Mouse (Mus musculus) embryonic facial prominence, embryonic 12.5 days (tissue): ENCODE data around the gene Cnp. TPM values are rescaled to one million over a fixed set of nuclear protein-coding genes. Genes with fewer than 3 reads are reported as not detected.

Experiments used
- ATAC-seq: fragments of 200-750 bp; cut with Nextera tagmentation; 2 replicates; pipeline ENCODE4 v1.8.0; 2017; ENCODE audit not compliant: insufficient number of reproducible peaks, insufficient read depth, low FRiP score, low TSS enrichment
- H3K27ac ChIP-seq: fragments of 300-500 bp; sonication (generic); 2 replicates; pipeline ENCODE4 v1.5.1; 2016; ENCODE audit warnings: mild to moderate bottlenecking
- H3K27me3 ChIP-seq: fragments of 300-500 bp; sonication (generic); 2 replicates; pipeline ENCODE4 v1.6.1; 2016; ENCODE audit warnings: mild to moderate bottlenecking, moderate library complexity
- H3K36me3 ChIP-seq: fragments of 300-500 bp; sonication (generic); 2 replicates; pipeline ENCODE4 v1.6.1; 2016; ENCODE audit warnings: mild to moderate bottlenecking
- H3K4me1 ChIP-seq: fragments of 300-500 bp; sonication (generic); 2 replicates; pipeline ENCODE4 v1.6.1; 2016
- H3K4me2 ChIP-seq: fragments of 300-500 bp; sonication (generic); replicated peaks from 2 replicates; pipeline ENCODE4 v1.6.1; 2016; ENCODE audit warnings: mild to moderate bottlenecking, moderate library complexity
- H3K4me3 ChIP-seq: fragments of 300-500 bp; sonication (generic); 2 replicates; pipeline ENCODE4 v1.5.1; 2016; ENCODE audit warnings: mild to moderate bottlenecking
- H3K9ac ChIP-seq: fragments of 300-500 bp; sonication (generic); 2 replicates; pipeline ENCODE4 v1.6.1; 2016; ENCODE audit warnings: mild to moderate bottlenecking, moderate library complexity
- H3K9me3 ChIP-seq: fragments of 300-500 bp; sonication (generic); 2 replicates; pipeline ENCODE4 v1.6.1; 2016; ENCODE audit warnings: mild to moderate bottlenecking, moderate library complexity
- WGBS: fragments of 180-500 bp; shearing (Covaris S2); methylation state at CpG from one replicate; pipeline ENCODE4 v1.1.7; 2016; 5-methylcytosine and 5-hydroxymethylcytosine counted together
- polyA plus RNA-seq: library from polyadenylated mRNA; unstranded; fragments of >200 nt; fragmentation: Nextera tagmentation; extraction: Ambion mirVana; gene quantifications from 2 replicates; pipeline ENCODE4 v1.2.1, GENCODE M21; 2016

Gene Cnp
- polyA plus RNA-seq, 1 experiment from 2014 or later, result 37.2 TPM

DNA sequence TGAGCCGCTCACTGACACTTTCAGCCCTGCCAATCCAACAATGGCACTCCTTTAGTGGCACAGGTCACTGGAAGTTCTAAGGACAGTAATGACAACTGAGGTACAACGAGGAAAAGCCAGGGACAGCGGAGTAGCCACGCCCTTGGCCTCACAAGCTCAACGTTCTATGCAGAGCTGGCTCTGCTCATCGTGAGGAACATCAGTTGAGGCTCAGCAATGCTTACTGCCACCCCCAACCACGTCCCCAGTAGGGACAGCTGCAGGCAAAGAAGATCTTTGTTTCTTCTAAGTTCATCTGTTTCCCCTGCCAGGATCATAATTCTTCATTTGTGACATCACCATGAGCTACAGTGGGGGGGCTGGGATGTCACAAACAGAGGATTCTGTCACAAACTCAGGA lies 19.9 kb downstream of the Cnp start:
- 89% methylated on average over 7 of the region's 7 CpGs for WGBS
- ATAC-seq, result no peak
- Histone ChIP-seq H3K9me3 (no peaks in the 10 kb centered on the region), H3K4me3 (no peak overlapping the region), H3K36me3 (peaks cover 98% of the 10 kb centered on the region), H3K4me2 (no peak overlapping the region), H3K4me1 (no peaks in the 10 kb centered on the region), H3K9ac (no peak overlapping the region), H3K27ac (no peak overlapping the region), H3K27me3 (no peaks in the 10 kb centered on the region)

DNA sequence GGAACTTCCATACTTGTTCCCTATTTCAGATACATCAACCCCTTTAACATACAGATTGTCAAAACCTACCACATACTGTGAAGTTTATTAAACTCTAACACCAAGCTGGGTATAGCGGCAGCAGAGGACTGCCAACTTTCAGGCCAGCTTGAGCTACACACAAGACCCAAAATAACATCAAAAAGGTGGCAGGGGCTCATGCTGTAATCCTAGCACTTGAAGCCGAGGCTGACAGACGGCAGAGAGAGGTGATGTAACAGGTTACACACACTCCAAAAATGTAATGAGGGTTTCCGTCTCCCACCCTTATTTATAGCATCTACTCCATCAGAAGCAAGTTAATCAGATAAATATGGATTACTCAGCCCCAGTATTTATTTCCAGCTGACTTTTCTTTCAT lies 20.8 kb downstream of the Cnp start:
- ATAC-seq, result no peak
- Histone ChIP-seq H3K4me1 (no peaks in the 10 kb centered on the region), H3K9ac (no peak overlapping the region), H3K27me3 (no peaks in the 10 kb centered on the region), H3K9me3 (no peaks in the 10 kb centered on the region), H3K36me3 (peaks cover 100% of the 10 kb centered on the region), H3K4me3 (no peak overlapping the region), H3K4me2 (no peak overlapping the region), H3K27ac (no peak overlapping the region)
- 83% methylated on average over 4 of the region's 4 CpGs for WGBS

DNA sequence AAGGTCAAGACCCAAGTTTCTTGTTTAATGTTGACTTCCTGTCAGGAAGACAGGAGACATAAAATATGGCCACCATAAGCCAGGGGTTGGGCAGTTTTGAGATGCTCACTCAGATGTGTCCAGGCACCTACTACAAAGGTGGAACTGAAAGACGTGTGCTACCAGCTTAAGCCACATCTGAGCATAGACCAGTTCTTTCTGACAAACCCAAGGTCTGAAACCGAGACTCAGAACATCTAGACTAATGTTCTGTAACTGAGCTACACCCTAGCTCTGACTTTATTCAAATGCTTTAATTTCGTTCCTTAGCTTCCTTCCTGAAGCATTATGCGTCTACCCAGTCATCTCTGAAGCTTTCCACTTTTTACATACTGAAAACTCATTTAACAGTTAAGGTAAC lies 23.4 kb downstream of the Cnp start:
- 85% methylated on average over 4 of the region's 4 CpGs for WGBS
- Histone ChIP-seq H3K9me3 (no peaks in the 10 kb centered on the region), H3K9ac (no peak overlapping the region), H3K36me3 (peaks cover 87% of the 10 kb centered on the region), H3K4me1 (no peaks in the 10 kb centered on the region), H3K4me2 (no peak overlapping the region), H3K27ac (no peak overlapping the region), H3K27me3 (no peaks in the 10 kb centered on the region), H3K4me3 (no peak overlapping the region)
- no peak for ATAC-seq

DNA sequence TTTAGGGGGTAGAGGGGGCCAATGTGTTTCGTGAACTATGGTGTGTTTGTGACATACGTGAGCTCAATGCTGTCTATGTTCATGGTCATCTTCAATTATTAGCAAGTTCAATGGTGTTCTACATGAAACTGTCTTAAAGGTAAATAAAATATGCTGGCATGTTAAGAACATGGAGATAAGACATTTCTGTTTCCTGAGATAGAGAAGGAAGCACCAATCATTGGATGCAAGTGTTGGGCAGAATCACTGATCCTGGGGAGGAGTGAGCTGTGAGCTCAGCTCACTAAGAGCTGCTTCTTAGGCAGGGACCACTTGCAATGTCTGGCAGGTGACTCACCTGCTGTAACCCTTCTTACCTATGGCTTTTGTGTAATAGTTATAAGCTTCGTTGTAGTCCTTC lies 26.7 kb downstream of the Cnp start:
- peaks cover 64% of the 10 kb centered on the region for H3K36me3 ChIP-seq
- H3K27ac ChIP-seq, result no peak overlapping the region
- H3K9me3 ChIP-seq, result no peaks in the 10 kb centered on the region
- WGBS, result 95% methylated on average over 3 of the region's 3 CpGs
- no peak for ATAC-seq
- no peak overlapping the region for H3K4me2 ChIP-seq
- H3K27me3 ChIP-seq, result no peaks in the 10 kb centered on the region
- no peaks in the 10 kb centered on the region for H3K4me1 ChIP-seq
- H3K4me3 ChIP-seq, result no peak overlapping the region
- H3K9ac ChIP-seq, result no peak overlapping the region

DNA sequence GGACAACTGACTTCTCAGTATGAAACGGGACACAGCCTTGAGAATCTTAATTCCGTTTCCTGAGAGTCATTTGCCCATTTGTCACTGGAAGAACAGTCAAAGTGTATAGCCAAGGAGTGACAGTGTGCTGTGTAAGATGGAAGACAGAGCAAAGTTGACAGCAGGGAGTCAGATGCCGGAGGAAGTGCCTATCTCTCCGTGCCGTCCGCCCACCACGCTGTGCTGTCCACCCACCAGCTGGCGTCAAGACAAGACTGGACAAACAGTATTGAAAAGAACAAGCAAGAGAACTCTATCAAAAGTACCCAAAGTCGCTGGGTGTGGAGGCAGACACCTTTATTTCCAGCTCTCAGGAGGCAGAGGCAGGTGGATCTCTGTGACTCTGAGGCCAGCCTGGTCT lies 28.5 kb downstream of the Cnp start:
- no peak overlapping the region for H3K9ac ChIP-seq
- no peak overlapping the region for H3K27ac ChIP-seq
- no peak overlapping the region for H3K4me3 ChIP-seq
- H3K9me3 ChIP-seq, result no peaks in the 10 kb centered on the region
- no peak overlapping the region for H3K4me2 ChIP-seq
- no peak for ATAC-seq
- 89% methylated on average over 9 of the region's 9 CpGs for WGBS
- no peaks in the 10 kb centered on the region for H3K27me3 ChIP-seq
- peaks cover 48% of the 10 kb centered on the region for H3K36me3 ChIP-seq
- H3K4me1 ChIP-seq, result no peaks in the 10 kb centered on the region

DNA sequence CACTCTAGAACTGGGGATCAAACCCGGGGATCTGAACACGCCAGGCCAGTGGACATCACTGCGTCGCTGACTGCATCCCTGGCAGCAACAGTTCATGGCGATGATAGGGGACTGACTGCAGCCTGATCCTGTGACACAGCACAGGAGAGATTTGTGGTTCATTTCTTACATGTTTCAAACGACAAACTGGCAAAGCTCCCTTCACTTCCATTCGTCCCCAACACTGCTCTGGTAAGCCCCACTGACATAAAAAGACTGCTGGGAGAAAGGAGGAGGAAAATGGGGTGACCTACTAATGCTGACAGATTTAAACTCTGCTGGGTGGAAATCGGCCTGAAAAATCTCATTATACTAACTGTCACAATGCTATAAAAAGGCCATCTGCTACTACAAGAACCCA lies 29.1 kb downstream of the Cnp start:
- H3K4me1 ChIP-seq, result no peaks in the 10 kb centered on the region
- no peak for ATAC-seq
- WGBS, result 89% methylated on average over 8 of the region's 8 CpGs
- H3K36me3 ChIP-seq, result peaks cover 44% of the 10 kb centered on the region
- H3K4me3 ChIP-seq, result no peak overlapping the region
- no peaks in the 10 kb centered on the region for H3K27me3 ChIP-seq
- no peak overlapping the region for H3K9ac ChIP-seq
- no peak overlapping the region for H3K27ac ChIP-seq
- H3K9me3 ChIP-seq, result no peaks in the 10 kb centered on the region
- no peak overlapping the region for H3K4me2 ChIP-seq

DNA sequence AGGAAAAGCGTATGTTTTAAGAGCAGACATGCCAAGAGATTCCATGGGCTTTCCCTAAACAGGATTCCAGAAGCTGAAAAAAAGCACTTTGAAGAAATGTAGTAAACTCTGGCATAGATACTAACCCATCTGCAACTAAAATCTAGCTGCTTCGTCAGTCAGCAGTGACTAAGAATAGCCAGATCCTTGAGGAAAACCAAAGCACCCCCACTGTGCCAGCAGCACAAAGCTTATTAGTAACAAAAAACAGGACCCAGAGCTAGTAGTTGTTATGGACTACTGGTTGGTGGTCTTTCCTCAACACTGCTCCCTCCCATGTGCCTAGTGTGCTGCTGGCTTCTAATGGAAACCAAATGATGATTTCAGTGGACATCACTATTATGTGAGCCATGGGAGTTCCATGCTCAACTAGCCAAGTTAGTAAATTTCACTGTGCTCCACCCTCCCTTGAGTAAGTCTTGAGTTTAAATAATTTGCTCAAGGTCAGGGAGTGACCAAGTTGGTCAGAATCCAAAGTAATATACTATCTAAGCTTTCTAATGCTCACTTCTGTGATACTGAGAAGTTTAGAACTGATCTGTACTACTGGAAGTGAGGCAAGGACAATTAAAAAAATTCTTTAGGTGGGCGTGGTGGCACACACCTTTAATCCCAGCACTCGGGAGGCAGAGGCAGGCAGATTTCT lies 29.8 kb downstream of the Cnp start:
- no peak overlapping the region for H3K9ac ChIP-seq
- no peaks in the 10 kb centered on the region for H3K9me3 ChIP-seq
- H3K4me1 ChIP-seq, result no peaks in the 10 kb centered on the region
- peaks cover 38% of the 10 kb centered on the region for H3K36me3 ChIP-seq
- no peaks in the 10 kb centered on the region for H3K27me3 ChIP-seq
- H3K27ac ChIP-seq, result no peak overlapping the region
- no peak for ATAC-seq
- H3K4me3 ChIP-seq, result no peak overlapping the region
- 87% methylated on average over 4 of the region's 4 CpGs for WGBS
- no peak overlapping the region for H3K4me2 ChIP-seq

DNA sequence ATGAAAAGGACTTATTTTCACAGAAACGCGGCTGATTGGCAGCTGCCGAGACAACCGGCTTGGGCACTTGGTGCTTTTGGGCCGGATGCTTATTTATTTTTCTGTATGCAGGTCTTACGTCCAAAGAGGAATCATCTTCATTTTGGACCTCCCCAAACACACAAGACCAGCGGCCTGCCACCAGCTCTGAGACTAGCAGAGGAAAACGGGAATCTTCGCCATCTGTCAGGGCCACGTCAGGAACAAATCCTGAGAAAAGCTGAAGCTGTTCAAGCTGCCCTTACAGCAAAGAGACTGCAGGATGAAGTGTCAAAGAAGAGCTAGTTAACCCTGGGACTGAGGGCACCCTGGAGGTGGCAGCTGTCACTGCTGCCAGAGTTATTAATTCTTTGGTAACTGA lies 30.7 kb downstream of the Cnp start:
- Histone ChIP-seq H3K4me2 (no peak overlapping the region), H3K4me1 (no peaks in the 10 kb centered on the region), H3K27ac (no peak overlapping the region), H3K36me3 (peaks cover 28% of the 10 kb centered on the region), H3K9ac (no peak overlapping the region), H3K9me3 (no peaks in the 10 kb centered on the region), H3K27me3 (no peaks in the 10 kb centered on the region), H3K4me3 (no peak overlapping the region)
- ATAC-seq, result no peak
- 89% methylated on average over 10 of the region's 10 CpGs for WGBS

DNA sequence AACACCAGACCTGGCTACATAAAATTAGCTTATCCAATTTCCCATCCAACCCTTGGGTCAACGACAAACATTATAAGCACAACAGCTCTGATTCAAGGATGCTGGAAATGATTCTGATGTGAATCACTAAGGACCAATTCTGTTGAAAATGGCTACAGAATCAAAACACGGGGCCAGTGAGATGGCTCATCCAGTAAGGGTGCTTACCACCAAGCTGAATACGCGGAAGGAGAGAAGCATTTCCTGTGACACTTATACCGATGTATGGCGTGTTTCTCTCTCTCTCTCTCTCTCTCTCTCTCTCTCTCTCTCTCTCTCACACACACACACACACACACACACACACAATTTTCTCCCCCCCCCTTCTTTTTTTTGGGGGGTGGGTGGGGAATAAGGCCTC lies 32.4 kb downstream of the Cnp start:
- Histone ChIP-seq H3K4me2 (no peak overlapping the region), H3K36me3 (peaks cover 16% of the 10 kb centered on the region; the same call in 1 of the 2 replicates), H3K4me1 (no peaks in the 10 kb centered on the region), H3K27me3 (no peaks in the 10 kb centered on the region), H3K9ac (no peak overlapping the region), H3K4me3 (no peak overlapping the region), H3K9me3 (no peaks in the 10 kb centered on the region), H3K27ac (no peak overlapping the region)
- ATAC-seq, result no peak
- WGBS, result 95% methylated on average over 6 of the region's 6 CpGs

DNA sequence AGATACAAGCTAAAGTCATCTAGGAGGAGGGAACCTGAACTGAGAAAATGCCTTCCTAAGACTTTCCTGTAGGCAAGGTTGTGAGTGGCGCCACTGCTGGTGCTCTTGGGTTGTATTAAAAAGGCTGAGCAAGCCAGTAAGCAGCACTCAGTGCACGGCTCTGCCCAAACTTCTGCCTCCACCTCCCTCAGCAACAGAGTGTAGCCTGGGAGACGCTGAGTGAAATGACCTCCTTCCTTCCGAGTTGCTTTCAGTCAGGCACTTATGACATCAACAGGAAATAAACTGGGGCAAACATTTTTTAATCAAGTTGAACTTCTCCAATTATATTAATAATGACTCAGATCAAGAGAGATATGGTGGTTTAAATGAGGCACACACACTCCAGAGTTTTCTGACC lies 34.1 kb downstream of the Cnp start:
- no peak overlapping the region for H3K4me3 ChIP-seq
- 72% methylated on average over 4 of the region's 4 CpGs for WGBS
- H3K9me3 ChIP-seq, result no peaks in the 10 kb centered on the region
- no peak overlapping the region for H3K9ac ChIP-seq
- no peak overlapping the region for H3K27ac ChIP-seq
- H3K4me2 ChIP-seq, result no peak overlapping the region
- H3K36me3 ChIP-seq, result peaks cover 9% of the 10 kb centered on the region; the same call in 1 of the 2 replicates
- no peak for ATAC-seq
- no peaks in the 10 kb centered on the region for H3K27me3 ChIP-seq
- no peaks in the 10 kb centered on the region for H3K4me1 ChIP-seq

DNA sequence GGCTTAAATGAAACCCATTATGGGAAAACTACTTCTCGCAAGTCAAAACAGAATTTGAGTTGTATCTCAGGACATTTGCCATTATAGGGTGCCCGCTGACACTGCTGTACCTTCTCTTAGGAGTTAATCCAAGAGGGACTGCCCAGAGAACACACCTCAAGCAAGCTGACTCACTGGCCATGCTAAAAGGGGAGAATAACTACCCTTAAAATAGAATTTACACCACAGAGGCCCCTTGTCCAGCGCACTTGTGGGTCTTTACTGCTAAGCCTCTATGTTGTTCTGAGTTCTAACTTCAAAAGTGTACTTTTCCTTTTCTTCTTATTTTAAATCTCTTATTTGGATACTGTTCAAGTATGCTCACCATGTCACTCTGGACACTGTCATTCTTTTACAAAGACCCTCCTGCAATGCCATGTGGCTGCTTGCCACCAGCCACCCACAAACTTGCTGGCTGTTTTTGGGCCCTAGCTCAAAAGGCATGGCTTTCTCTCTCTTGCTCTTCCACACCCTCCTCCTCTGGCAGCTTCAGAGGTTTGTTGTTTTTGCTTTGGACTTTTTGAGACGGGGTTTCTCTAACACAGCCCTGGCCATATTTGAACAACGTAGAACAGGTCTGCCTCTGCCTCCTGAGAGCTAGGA lies 34.8 kb downstream of the Cnp start:
- Histone ChIP-seq H3K4me1 (no peaks in the 10 kb centered on the region), H3K4me2 (no peak overlapping the region), H3K27ac (no peak overlapping the region), H3K9me3 (no peaks in the 10 kb centered on the region), H3K36me3 (peaks cover 9% of the 10 kb centered on the region; the same call in 1 of the 2 replicates), H3K9ac (no peak overlapping the region), H3K27me3 (no peaks in the 10 kb centered on the region), H3K4me3 (no peak overlapping the region)
- no peak for ATAC-seq
- WGBS, result 91% methylated on average over 5 of the region's 5 CpGs

DNA sequence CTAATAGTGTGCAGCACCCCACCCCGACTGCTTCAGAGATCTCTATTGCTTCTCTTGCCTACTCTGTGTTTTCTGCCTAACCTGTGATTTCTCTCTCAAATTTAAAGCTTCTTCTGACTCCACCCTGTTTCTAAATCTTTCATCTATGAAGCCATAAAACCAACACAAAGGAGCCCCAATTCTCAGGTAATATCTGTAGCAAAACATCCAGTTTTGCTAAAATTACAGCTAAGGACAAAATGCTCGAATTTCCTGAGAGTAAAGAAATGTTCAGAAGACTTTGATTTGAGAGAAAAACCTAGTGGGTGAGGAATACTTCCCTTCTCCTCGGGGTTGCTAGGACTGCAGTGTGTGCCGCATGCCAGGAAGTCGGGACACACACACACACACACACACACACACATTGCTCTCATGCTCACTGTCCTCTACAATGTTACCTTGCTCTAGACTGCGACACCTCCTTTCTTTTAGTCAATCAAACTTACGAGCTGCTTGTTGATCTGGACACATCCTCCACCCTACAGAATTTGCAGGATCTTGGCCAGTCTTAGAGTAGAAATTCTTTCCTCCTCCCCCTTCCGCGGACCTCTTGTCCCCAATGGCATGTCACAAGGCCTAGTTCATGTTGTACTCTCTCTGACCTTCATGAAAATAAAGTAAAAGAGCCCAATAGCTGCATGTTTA lies 35.4 kb downstream of the Cnp start:
- H3K4me3 ChIP-seq, result no peak overlapping the region
- peaks cover 9% of the 10 kb centered on the region; the same call in 1 of the 2 replicates for H3K36me3 ChIP-seq
- H3K4me2 ChIP-seq, result no peak overlapping the region
- H3K27me3 ChIP-seq, result no peaks in the 10 kb centered on the region
- H3K4me1 ChIP-seq, result no peaks in the 10 kb centered on the region
- H3K9ac ChIP-seq, result no peak overlapping the region
- H3K27ac ChIP-seq, result no peak overlapping the region
- no peaks in the 10 kb centered on the region for H3K9me3 ChIP-seq
- ATAC-seq, result no peak
- WGBS, result 79% methylated on average over 9 of the region's 9 CpGs
